Mouse (Mus musculus): ENCODE data around the gene 1700022I11Rik.
A peak's percentile ranks its signal among the peaks of the same experiment; 100 is the strongest.
"Not testable (repeated sequence)": the region's sequence is repeated elsewhere in the genome, so short reads cannot be mapped to it uniquely, and the experiment has no call there.

1700022I11Rik gene

DNA sequence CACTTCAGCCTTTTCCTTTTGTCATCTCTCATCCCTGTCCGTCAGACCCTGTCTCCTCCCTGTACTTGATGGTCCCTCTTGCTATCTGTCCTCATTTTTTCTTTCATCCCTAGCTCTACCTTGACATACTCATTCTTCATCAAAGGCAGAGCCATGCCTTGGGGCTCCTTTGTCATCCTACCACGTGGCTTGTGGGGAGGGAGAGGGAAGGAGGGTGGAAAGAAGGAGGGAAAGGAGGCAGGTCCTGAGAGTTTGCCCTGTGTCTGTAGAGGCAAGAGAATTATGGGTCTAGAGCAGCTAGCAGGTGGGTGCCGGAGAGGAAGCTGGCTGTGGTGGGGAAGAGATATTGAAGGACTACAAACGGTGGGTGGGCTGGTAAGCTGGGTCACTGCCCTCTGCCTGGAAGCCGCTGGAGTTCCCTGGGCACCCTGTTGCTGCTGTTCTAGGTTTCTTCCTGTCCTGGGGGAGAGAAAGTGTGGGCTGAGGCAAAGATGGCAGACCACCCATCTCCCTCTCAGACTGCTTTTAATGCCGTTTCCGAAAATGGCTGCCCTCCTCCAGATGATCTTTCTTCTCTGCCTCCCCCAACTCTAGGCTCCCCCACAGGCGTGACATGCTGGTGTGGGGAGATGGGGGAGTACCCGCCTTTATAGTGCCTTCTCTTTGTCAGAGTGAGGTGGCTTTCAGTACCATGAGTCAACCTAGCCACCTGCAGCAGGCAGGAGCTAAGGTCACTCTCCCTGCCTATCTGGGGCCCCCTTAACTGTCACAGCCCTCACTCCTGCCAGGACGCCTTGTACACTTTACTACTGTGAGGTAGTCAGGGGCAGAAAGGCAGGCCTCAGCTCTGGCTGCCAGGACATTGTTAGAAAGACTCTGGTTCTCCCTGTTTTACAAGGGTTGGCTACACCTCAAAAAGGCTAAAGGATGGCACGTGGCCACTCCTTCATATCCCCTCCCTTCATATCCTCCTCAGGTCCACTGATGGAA, 17.9 kb upstream of the 1700022I11Rik start:
- DNase-seq (ENCODE audit: low read depth in 2 of 2, low spot score in 2 of 2), result no peak

DNA sequence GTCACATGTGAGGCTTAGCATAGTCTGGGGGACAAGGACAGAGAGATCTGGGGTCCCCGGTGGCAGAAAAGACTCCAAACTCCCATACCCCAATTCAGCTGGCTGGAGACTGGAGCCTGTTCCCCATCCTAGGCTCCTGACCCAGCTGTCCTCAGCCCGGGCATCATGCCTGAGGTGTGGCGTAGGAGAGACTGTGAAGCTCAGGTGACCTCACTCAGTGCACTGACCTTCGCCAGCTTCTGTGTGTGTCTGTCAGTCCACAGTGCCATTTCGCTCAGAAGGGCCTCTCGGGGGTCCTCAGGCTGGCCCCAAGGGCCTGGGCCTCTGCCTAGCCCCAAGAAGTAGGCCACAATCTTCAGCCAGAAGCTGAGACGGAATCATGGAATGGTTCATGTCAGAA, 16.8 kb upstream of the 1700022I11Rik start:
- no peak for DNase-seq (ENCODE audit: low read depth in 2 of 2, low spot score in 2 of 2)

DNA sequence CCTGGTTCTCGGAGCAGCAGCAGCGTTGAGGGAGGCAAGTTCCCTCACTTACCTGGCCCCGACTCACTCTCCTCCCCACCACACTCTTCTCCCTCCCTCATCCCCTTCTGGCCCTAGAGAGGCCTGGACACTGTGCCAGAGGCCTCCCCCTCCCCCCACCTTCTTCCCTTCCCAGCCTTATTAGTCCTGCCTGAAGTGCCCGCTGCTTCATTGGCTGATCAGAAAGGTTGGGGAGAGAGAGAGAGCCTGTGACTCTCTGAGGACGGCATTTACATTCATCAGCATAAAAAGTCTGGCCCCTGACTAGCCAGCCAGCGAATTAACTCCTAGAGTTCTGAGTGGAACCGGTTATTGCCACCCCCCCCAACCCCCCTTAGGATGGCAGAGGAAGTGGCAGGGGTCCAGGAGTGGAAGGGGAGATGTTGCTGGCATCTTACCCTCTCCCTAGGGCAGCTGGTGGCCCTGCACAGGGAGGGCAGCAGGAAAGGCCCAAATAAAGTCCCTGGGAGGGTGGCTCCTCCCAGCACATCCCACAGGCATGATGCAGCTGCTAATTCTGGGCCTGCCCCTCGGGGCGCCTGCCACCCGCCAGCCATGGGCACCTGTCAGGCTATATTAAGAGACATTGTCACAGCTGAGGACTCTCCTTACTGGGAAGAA, 15.8 kb upstream of the 1700022I11Rik start:
- no peak for DNase-seq (ENCODE audit: low read depth in 2 of 2, low spot score in 2 of 2)

DNA sequence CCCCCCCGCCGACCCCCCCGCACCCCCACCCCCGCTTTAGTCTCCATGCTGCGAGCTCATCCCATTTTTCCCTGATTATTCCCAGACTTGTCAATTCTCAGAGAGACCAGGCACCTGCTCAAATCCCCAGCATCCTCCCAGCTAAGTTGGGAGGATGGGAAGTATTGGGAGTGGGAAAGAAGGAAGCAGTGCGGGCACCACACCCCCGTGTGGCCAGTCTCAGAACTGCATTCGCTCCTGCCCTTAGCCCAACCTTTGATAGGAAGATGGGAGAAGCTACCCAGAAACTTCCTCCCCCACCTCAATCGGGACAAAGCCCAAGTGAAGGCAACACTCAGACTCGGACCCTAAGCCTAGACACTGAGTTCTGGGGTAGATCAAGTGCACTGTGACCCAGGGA, 15.1 kb upstream of the 1700022I11Rik start:
- peak; percentile 21 to 30 for DNase-seq (ENCODE audit: low read depth in 2 of 2, low spot score in 2 of 2)

DNA sequence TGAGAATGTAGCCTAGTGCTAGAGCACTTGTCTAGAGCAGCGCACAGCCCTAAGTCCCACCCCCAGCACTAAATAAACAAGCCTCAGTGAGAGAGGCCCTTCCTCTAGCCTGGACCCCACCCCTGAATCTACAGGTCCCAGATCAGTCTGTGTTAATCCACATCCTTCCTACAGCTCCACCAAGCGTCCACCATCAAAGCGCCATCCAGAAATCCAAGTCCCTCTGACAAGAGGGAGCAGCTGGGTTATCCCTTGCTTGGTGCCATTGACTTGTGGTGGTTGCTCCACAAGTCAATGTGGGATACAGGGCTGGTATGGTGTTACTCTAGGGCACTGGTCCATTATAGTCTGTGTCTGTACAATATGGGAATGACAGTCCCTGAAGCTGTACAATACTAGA, 14.2 kb upstream of the 1700022I11Rik start:
- DNase-seq (ENCODE audit: low read depth in 2 of 2, low spot score in 2 of 2), result no peak

DNA sequence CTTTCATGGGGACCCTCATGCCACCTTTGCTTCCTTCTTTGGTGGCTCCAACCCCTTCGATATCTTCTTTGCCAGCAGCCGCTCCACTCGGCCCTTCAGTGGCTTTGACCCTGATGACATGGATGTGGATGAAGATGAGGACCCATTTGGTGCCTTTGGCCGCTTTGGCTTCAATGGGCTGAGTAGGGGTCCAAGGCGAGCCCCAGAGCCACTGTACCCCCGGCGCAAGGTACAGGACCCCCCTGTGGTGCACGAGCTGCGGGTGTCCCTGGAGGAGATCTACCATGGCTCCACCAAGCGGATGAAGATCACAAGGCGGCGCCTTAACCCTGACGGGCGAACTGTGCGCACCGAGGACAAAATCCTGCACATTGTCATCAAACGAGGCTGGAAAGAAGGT, 12.8 kb upstream of the 1700022I11Rik start:
- DNase-seq (ENCODE audit: low read depth in 2 of 2, low spot score in 2 of 2), result no peak

DNA sequence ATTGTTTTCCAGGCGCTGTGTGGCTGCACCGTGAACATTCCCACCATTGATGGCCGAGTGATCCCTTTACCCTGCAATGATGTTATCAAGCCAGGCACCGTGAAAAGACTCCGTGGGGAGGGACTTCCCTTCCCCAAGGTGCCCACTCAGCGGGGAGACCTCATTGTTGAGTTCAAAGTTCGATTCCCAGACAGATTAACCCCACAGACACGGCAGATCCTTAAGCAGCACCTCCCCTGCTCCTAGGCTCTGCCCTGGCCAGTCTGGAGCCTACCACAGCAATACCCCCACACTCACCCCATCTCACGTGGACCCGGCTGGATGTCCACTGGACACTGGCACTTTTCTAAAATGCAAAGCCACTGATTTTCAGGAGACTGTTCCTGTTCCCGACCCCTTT, 12.1 kb upstream of the 1700022I11Rik start:
- DNase-seq (ENCODE audit: low read depth in 2 of 2, low spot score in 2 of 2), result no peak

DNA sequence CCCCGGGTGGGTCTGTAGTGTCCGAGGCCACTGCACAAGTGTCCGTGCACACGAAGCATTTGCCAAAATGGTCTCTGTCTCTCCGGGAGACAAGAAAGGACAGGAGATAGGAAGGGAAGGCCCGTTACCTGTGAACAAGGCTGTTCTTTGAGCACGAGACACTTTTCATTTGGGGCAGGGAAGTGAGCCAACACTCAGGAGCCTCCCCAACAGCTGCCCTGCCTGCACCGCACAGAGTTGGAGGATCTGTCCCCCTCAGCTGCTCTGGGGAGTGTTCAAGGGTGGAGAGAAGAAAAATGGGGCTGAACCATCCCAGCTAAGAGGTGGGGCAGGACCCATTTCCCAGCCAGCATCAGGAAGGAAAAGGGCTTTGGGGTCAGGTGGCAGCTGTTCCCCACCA, 11.4 kb upstream of the 1700022I11Rik start:
- no peak for DNase-seq (ENCODE audit: low read depth in 2 of 2, low spot score in 2 of 2)

DNA sequence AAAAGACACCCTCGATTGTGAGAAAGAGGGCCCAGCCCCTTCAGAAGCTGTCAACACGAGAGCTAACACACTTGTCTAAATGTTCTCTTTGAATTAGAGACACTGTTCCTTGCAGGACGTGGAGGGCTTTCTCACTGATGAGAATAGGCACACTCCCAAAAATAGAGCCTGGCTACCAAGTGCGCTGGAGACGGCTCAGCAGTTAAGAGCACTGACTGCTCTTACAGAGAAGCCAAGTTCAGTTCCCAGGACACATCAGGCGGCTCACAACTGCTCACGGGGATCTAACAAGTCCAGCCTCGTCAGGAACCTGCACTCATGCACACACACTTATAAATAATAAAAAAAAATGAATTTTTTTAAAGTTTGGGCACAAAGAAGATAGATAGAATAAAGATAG, 10.5 kb upstream of the 1700022I11Rik start:
- no peak for DNase-seq (ENCODE audit: low read depth in 2 of 2, low spot score in 2 of 2)

DNA sequence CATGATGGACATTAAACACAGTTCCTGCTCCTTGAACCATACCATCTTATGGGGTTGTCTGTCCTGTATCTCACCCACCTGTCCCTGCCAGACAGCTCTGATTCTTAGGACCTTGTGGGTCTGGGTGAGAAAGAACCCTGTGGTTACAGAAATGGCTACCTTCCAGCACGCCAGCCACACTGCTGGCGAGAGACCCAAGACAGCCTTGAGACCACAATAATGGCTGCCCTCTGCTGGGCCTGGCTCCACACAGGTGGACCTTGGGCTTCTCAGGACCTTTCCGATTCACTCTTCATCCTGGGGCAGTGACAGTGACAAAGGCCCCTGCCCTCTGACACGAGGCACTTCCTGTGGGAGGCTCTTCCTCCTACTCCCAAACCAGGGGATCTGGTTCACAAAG, 10.0 kb upstream of the 1700022I11Rik start:
- DNase-seq (ENCODE audit: low read depth in 2 of 2, low spot score in 2 of 2), result no peak

DNA sequence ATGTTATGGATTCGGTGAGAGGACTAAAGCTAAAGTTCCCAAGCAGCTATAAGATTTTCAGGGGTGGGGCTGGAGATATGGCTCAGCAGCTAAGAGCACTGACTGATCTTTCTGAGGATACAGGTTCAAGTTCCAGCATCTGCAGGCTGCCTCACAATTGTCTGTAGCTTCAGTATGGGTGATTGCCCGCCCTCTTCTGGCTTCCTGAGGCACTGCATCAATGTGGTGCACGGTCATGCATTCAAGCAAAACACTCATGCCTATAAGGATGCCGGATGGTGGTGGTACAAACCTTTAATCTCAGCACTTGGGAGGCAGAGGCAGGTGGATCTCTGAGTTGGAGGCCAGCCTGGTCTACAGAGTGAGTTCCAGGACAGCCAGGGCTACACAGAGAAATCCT, 7.8 kb upstream of the 1700022I11Rik start:
- peak; percentile 40 to 65 for DNase-seq (ENCODE audit: low read depth in 2 of 2, low spot score in 2 of 2)

DNA sequence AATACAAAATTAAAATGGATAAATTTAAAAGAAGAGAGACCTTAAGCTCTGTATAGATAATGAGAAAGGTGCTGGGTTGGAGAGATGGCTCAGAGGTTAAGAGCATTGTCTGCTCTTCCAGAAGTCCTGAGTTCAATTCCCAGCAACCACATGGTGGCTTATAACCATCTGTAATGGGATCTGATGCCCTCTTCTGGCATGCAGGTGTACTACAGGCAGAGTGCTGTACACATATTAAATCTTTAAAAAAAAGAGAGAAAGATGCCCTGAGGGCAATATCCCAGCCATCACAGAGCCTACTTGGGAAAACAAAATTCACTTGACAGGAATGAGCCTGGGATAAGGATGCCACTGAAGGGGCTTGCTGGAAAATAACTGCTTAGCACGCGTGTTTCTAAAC, 5.9 kb upstream of the 1700022I11Rik start:
- DNase-seq (ENCODE audit: low read depth in 2 of 2, low spot score in 2 of 2), result no peak

DNA sequence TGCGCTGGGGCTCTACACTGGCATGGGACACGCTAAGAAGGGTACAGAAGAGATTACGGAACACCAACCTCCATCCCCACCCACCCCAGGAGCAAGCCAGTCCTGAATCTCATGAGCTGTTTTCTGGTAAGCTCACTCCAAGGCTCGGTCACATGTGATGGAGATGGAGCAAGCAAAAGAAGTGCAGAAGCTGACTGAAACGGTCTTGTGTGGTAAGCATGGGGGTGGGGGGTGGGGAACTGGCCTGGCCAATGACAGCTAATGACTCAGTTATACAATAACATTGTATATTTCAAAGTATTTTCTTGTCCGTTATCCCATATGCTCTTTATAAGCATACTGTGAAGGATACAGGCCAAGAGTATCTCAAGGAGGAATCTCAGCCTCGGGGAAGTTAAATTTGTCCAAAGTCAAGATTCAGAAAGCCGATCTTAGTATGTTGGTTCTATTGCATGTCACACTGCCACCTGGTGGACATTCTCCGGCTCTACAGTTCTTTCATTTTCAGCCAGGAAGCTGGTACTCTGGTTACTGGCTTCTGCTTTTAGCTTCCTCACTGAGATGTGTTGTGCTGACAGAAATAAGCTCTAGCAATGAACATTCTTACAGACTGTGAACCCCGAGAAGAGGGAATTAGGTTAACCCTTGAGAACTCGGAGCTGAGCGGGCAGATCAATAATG, 4.2 kb upstream of the 1700022I11Rik start:
- peak; percentile 33 to 54 for DNase-seq (ENCODE audit: low read depth in 2 of 2, low spot score in 2 of 2)

DNA sequence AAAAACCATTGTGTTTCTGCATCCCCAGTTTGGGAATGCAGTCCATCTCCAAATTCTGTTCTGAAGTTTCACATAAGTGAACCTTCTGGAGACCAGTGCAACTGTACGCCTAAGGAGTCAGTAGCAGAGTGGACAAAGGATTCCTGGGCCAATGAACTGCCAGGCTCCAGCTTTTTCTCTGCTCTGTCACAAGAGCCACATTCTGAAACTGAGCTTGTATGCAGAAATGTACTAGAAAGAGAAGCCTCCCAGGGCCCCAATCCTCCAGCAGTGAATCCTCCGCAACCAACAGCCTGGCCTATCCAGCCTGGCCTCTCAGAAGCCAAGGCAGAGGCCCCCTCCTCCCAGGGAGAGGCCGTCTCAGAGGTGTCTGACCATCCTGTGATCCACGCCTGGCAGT, 3.5 kb downstream of the 1700022I11Rik start:
- DNase-seq (ENCODE audit: low read depth in 2 of 2, low spot score in 2 of 2), result no peak

DNA sequence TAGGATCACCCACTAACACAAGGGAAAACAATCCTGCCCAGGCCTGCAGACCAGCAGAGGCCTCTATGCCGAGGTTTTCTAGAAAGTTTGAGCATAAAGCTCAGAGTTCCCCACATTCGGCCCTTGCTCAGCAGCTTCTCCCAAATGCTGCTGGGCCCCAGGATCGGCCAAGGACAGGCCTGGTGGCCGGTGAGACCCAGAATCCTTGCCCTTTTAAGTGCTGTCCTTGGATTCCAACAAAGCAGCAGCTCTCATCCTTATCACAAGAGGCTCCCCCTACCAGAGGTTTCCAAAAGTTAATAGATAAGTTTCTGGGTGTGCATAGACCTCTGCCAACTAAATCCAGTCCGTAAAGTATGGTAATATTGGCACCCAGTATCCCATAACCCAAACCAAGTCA, 4.5 kb downstream of the 1700022I11Rik start:
- no peak for DNase-seq (ENCODE audit: low read depth in 2 of 2, low spot score in 2 of 2)

DNA sequence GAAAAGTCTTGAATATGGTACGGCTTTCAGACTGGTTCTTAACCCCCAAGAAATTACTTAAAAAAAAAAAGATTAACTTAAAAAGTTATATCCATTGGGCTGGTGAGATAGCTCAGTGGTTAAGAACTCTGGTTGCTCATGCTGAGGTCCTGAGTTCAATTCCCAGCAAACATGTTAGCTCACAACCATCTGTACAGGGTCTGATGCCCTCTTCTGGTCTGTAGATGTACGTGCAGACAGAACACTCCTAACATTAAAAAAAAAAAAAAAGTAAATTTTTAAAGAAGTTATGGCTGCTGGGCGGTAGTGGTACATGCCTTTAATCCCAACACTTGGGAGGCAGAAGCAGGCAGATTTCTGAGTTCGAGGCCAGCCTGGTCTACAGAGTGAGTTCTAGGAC, 8.7 kb downstream of the 1700022I11Rik start:
- DNase-seq (ENCODE audit: low read depth in 2 of 2, low spot score in 2 of 2), result no peak

DNA sequence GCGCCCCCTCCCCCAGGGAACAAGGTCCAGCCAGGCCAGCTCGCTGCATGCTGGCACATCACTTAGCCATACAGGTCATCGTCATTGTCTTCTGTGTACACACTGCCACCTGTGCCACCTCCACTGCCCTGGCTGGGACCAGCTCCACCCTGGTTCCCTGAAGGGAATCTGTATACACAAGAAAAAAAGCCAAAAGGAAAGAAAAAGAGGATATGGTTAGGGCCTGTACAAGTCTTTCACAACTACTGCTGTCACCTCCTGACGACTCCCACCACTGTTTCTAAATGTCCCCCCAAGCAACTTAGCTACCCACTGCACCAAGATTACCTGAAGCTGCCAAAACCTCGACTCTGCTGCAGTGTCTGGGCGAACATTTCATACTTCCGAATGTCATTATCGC, 11.1 kb downstream of the 1700022I11Rik start:
- not testable (repeated sequence) for DNase-seq (ENCODE audit: low read depth in 2 of 2, low spot score in 2 of 2)

DNA sequence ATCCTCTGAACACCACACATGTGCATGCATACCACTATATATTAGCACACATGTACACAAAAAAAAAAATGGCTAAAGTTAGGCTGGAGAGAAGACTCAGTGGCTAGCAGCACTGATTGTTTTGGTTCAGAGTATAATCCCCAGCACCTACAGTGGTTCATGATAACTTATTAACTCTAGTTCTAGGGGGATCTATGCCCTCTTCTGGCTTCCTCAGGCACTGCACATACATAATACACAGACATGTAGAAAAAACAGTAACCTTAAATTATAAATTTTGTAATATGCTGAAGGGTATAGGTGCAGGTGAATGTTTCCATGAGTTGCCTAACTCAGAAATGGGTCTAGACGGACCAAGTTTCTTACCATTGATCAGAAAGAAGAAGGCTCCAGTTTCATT, 18.9 kb downstream of the 1700022I11Rik start:
- DNase-seq (ENCODE audit: low read depth in 2 of 2, low spot score in 2 of 2), result no peak

DNA sequence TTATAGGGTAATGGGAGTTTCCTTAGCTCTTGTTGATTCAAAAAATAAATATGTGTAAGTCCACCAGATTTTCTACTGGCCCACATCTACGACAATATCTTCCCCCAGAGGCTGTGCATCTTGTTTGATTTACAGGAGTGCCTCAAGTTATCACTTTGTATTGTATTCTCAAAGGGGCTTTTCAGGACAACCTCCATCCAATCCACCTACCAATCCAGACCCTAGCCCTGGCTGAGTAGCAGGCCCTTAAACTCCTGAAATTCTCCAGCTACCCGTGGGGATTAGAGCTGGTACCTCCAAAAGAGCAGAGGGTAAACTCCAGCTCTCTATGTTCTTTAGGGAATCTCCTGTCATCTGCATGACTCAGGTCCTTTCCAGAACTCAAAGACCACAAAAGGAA, 28.6 kb downstream of the 1700022I11Rik start:
- no peak for DNase-seq (ENCODE audit: low read depth in 2 of 2, low spot score in 2 of 2)

DNA sequence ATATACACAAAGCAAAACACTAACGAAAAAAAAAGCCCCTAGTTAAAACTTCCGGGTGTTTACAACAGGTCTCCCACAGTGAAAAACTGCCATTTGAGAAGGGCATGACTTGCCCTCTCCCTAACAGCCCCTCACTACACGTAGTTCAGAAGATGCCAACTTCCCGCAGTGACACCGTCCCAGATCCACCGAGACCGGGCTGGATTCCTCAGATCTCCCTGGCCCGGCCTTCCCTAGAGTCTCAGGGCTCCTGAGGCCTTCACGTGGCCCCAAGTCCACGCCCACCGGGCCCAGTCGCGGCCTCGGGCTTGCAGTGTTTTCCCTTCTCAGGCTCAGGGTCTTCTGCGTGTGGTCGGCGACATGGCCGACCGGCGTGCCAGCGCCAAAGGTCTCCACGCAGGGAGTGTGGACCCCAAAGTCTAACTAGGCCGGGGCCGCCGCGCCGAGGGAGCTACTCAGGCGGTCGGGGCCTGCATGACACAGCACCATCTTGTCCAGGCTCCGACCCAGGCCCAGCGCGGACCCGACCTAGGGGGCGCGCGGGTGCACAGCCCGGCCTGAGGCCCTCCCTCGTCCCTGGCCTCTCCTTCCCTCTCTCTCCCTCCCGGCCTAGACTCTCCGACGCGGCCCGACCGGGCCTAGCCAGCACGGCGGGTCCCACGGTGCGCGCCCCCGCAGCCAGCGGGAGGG, 30.2 kb downstream of the 1700022I11Rik start:
- DNase-seq (ENCODE audit: low read depth in 2 of 2, low spot score in 2 of 2), result peak; percentile 44 to 58
